Mouse (Mus musculus) urinary bladder, adult 2 months (tissue): ENCODE data around the gene Phykpl. TPM values are rescaled to one million over a fixed set of nuclear protein-coding genes. Genes with fewer than 3 reads are reported as not detected.
"Not testable (repeated sequence)": the region's sequence is repeated elsewhere in the genome, so short reads cannot be mapped to it uniquely, and the experiment has no call there.

Source experiments
- DNase-seq: peaks from one replicate; pipeline ENCODE4 v3.0.0; 2022; ENCODE audit warnings: low spot score
- polyA plus RNA-seq: library from polyadenylated mRNA; depleted of rRNA; stranded (reverse); fragments of >200 nt; gene quantifications from 2 replicates; pipeline ENCODE4 v1.2.3, GENCODE M21; 2012

The Phykpl gene
- polyA plus RNA-seq, 1 experiment: 19.3 TPM

DNA sequence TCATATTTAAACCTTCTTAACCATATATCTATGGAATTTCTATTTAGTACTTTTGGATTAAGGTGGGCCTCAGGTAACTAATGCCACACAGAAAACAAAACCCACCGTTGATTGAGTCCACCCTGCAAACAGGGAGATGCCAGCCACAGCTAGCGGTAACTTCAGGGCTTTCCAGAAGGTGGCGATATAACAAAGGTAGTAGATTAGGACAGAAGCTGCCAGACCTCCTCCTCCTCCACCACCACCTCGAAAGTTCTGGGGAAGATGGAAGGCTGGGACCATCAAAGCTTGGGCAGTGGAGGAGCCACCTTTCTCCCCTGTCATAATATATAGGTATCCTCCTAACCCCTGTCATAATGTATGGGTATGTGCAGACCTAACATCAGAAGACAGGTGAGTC, 33.1 kb downstream of the Phykpl start:
- no peak for DNase-seq

DNA sequence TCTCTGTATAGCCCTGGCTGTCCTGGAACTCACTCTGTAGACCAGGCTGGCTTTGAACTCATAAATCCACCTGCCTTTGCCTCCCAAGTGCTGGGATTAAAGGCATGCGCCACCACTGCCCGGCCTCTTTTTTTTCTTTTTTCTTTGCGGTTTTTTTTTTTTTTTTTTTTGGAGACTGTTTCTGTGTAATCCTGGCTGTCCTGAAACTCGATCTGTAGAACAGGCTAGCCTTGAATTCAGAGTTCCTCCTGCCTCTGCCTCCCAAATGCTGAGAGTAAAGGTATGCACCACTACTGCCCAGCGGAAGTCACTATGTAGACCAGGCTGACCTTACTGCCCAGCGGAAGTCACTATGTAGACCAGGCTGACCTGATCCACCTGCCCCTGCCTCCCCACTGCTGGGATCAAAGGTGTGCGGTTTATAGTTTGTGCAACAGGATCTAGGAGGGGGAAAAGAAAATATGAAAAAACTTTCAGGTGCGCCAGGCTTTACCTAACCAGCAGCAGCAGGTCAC, 34.4 kb downstream of the Phykpl start:
- DNase-seq: no peak

GRCm38 (mm10) chr11:51619409-51620060, 35.0 kb downstream of the Phykpl start, which contains the start of gene Nhp2:
Gene Nhp2 (plus strand): TSS chr11:51619735.
- DNase-seq: peak; percentile 67

GRCm38 (mm10) chr11:51620084-51620483, 35.5 kb downstream of the Phykpl start:
- DNase-seq: no peak

DNA sequence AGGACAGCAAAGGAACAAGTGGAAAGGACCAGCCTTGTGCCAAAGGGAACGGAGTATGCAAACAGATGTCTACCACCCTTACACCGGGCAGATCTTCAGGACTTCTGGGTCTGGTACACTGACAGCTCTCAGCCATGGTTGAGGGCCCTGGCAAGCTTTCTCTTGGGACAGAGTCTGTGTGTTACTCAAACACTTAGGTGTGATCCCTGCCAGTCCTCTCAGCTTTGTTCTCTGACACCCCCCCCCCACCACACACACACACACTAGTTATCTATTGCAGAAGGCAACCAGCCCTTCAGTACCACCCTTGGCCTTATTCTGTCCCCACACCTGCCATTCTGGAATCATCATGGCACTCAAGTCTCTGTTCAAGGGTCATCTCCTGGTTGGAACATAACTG, 37.2 kb downstream of the Phykpl start:
- no peak for DNase-seq

DNA sequence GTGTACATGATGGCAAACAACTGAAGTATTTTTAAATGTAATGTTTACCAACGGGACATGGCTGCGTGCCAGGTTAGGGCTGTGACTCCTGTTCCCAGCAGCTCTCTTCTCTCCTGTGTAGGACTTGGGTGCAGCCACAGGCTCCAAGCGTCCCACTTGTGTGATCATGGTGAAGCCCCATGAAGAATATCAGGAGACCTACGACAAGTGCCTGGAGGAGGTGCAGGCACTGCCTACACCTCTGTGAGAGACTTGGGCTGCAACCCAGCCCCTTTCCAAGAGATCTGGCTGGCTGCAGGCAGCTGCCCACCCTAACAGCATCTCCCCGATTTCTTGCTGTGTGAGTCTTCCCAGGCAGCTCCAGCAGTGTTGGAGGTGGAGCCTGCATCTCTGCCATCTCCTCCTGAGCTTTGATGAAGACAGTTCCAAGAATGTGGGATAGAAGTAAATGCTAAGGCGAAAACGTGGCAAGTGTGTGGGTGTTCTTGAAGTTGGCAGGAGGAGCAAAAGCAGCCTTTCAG, 38.5 kb downstream of the Phykpl start:
- no peak for DNase-seq

DNA sequence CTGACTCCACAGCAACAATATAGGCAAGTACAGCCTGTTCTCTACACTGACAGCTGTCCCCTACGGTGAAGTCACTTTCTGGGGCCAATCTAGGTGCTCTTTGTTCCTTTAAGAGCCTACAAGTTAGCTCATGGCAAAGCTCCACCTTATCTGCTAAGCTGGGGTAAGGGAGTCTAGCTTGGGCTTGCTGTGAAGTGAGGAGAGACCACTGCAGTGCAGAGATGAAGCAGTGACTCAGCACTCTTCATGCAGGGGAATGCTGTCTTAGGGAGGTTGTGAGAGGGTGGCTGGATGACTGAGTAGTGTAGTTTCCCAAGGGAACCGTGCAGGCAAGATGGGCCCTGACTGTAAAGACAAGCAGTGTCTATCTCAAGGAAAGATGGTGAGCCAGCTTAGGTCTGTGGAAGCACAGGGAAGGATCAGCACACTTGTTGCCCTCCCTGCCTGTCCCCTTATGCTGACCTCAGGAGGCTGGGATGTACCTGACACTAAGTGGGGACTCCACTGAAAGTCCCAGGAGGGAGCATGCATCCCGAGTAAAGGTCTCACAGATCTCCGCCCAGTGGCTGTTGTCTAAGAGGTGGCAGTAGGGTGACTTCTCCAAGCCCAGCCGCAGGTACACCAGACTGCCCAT, 40.7 kb downstream of the Phykpl start:
- DNase-seq: no peak

GRCm38 (mm10) chr11:51627425-51627824, 42.9 kb downstream of the Phykpl start:
- no peak for DNase-seq

DNA sequence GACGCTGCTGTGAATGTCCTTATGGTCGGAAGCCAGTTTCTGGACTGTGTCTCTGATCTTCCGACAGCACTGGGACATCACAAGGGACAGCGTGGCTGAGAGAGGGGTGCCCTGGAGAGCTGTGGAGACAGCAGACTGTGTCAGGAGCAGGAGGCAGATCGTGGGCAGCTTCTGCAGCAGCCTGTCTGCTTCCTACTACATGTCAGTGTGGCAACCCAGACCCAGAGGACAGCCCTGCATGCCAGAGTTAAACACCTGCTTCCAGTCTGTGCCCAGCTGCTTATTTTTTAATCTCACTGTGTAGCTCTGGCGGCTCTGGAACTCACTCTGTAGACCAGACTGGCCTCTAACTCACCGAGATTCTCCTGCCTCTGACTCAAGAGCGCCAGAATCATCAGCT, 43.4 kb downstream of the Phykpl start:
- DNase-seq: no peak

- DNase-seq: no peak
Observed at GRCm38 (mm10) chr11:51629651-51630314, 45.2 kb downstream of the Phykpl start.

- DNase-seq: no peak
Observed at GRCm38 (mm10) chr11:51632130-51632753, 47.7 kb downstream of the Phykpl start.

DNA sequence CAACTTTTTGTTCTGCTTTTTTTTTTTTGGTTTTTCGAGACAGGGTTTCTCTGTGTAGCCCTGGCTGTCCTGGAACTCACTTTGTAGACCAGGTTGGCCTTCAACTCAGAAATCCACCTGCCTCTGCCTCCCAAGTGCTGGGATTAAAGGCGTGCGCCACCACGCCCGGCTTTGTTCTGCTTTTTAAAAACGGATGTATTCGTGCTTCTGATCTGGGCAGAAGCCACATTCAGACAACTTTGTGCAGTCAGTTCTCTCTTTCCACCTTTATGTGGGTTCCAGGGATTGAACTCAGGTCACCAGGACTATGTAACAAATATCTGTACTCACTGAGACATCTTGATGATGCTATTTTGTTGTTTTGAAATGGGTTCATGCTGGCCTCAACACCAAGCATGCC, 48.6 kb downstream of the Phykpl start:
- DNase-seq: not testable (repeated sequence)

DNA sequence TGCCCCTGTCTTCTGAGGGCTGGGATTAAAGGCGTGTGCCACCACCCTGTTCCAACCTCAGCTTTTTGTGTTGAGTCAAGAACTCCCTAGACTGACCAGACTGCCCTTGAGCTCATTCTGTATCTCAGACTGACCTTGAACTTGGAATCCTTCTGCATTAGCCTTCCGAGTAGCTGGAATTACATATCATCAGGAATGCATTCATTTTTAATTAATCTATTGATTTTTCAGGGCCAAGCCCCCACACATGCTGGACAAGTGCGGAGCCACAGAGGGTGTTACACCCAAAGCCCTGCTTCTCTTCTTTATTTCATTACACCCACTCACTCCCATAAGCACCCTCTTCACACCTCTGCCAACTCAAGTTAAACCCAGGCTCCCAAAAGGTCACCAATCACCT, 49.2 kb downstream of the Phykpl start:
- no peak for DNase-seq

DNA sequence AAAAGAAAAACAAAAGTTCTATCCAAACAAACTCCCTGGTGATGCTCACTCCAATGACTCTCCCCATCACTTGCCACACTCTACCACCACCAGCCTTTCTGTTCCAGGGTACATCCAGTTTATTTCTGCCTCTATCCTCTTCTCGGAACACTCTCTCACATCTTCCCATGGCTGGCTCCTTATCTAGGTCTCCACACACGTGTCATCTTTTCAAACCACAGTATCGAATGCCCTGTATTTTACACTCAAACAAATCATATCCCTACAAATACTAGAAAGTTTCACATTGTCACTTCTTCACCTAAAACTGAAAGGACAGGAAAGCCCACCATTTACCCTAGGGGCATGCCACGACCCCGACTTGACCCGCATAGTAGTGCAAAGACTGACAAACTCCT, 50.6 kb downstream of the Phykpl start:
- DNase-seq: no peak

GRCm38 (mm10) chr11:51635525-51636322, 51.2 kb downstream of the Phykpl start, which contains the start of gene Rmnd5b:
Gene Rmnd5b (minus strand): TSS chr11:51635896.
- peak; percentile 89 for DNase-seq

DNA sequence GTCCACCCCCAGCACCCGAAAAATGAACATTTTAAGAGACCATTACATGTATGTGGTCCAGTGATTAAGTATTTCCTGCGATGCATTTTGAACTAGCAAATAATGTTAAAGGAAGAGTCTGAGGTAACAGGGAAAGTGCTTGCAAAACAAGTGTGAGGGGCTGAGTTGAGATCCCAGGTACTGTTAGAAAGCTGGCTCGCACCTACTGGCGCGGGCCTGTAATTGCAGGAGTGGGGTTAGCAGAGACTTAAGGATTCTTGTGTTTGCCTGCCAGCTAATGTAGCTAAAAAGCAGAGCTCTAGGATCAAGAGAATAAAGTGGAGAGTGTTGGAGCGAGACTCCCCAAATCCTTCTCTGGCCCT, 51.7 kb downstream of the Phykpl start:
- DNase-seq: no peak

GRCm38 (mm10) chr11:51637971-51638414, 53.4 kb downstream of the Phykpl start:
- no peak for DNase-seq

DNA sequence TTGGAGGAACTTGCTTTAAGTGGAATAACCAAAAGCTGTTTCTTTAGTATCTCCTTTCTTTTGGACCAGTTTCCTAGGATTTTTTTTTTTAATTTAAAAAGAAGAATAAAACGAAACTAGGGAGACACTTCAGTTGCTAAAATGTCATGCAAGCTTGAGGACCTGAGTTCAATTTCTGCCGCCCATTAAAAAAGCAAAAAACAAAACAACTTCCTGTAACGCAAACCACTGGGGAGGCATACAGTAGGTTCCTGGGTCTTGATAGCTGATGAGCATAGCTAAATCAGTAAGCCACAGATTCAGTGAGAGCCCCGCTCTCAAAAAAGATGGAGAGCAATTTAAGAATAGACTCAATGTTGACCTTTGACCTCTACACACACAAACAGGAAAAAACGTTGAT, 53.9 kb downstream of the Phykpl start:
- no peak for DNase-seq

DNA sequence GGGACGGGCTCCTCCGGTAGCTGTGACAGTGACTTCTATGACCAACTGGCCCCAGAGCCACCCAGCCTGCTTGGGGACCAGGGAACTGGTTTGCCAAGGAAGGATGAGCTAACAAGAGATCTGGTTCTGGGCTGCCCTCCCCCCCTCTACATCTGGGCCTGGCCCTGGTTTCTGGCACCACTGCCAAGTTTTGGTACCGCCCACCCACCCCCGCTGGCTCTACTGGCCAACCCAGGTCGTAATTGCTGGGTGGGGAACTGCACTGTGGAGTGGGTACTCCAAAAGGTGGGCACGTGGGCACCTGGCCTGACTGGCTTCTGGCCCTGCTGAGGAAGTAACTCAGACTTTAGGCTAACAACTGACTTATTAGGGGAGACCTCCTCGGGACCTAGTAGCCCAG, 56.2 kb downstream of the Phykpl start:
- no peak for DNase-seq

DNA sequence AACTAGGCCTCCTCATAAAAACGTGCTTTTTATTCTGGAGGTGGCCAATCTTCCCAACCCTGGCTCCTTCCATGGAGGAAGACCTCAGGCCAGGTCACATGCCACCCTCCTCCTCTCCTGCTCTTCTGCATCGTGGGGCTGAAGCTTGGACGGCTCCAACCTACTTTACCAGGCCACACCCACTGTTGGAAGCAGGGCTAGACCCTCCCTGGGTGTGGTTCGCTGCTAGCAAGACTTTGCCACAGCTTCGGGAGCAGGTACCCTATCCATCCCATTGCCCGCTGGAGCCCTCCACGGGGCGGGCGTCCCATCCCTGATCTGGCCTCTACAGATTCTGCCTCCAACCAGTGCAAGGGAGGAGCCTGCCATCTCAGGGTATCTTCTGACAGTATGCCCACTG, 58.6 kb downstream of the Phykpl start:
- DNase-seq: no peak

GRCm38 (mm10) chr11:51643761-51644160, 59.2 kb downstream of the Phykpl start:
- no peak for DNase-seq
